Mouse (Mus musculus) urinary bladder, postnatal 10 days (tissue): ENCODE data around the gene Atg16l2.

Experiments
- DNase-seq: peaks from one replicate; pipeline ENCODE4 v3.0.0; 2022; ENCODE audit warnings: low spot score

Gene Atg16l2

GRCm38 (mm10) chr7:101292086-101292485 lies 10.0 kb downstream of the Atg16l2 start:
- DNase-seq = no peak

GRCm38 (mm10) chr7:101291641-101292040 lies 10.4 kb downstream of the Atg16l2 start:
- DNase-seq = no peak

GRCm38 (mm10) chr7:101291211-101291610 lies 10.8 kb downstream of the Atg16l2 start:
- no peak for DNase-seq

- no peak for DNase-seq
These were observed 11.7 kb downstream of the Atg16l2 start for GRCm38 (mm10) chr7:101290401-101290800.

- DNase-seq = no peak
These were observed 13.6 kb downstream of the Atg16l2 start for GRCm38 (mm10) chr7:101288436-101288835.

GRCm38 (mm10) chr7:101287820-101288219 lies 14.2 kb downstream of the Atg16l2 start:
- DNase-seq = no peak

GRCm38 (mm10) chr7:101286891-101287290 lies 15.2 kb downstream of the Atg16l2 start:
- no peak for DNase-seq

- DNase-seq = no peak
These were observed 17.5 kb downstream of the Atg16l2 start for GRCm38 (mm10) chr7:101284504-101284903.

- DNase-seq = no peak
These were observed 19.3 kb downstream of the Atg16l2 start for GRCm38 (mm10) chr7:101282721-101283120.

GRCm38 (mm10) chr7:101272466-101273160 lies 29.4 kb downstream of the Atg16l2 start:
- DNase-seq = no peak

GRCm38 (mm10) chr7:101271602-101272001 lies 30.4 kb downstream of the Atg16l2 start:
- no peak for DNase-seq

- no peak for DNase-seq
These were observed 34.4 kb downstream of the Atg16l2 start for GRCm38 (mm10) chr7:101267457-101268259.

GRCm38 (mm10) chr7:101263511-101263910 lies 38.5 kb downstream of the Atg16l2 start:
- DNase-seq = no peak

GRCm38 (mm10) chr7:101261941-101262546 lies 40.0 kb downstream of the Atg16l2 start:
- DNase-seq = no peak

- no peak for DNase-seq
These were observed 43.6 kb downstream of the Atg16l2 start for GRCm38 (mm10) chr7:101258482-101258881.

- DNase-seq = no peak
These were observed 49.0 kb downstream of the Atg16l2 start for GRCm38 (mm10) chr7:101253071-101253470.

GRCm38 (mm10) chr7:101249173-101249572 lies 52.9 kb downstream of the Atg16l2 start:
- DNase-seq = no peak

- no peak for DNase-seq
These were observed 53.3 kb downstream of the Atg16l2 start for GRCm38 (mm10) chr7:101248760-101249159.

- no peak for DNase-seq
These were observed 65.2 kb downstream of the Atg16l2 start for GRCm38 (mm10) chr7:101236712-101237473.

- DNase-seq = no peak
These were observed 69.3 kb downstream of the Atg16l2 start for GRCm38 (mm10) chr7:101232716-101233115.

GRCm38 (mm10) chr7:101231458-101231857 lies 70.6 kb downstream of the Atg16l2 start:
- no peak for DNase-seq

GRCm38 (mm10) chr7:101229336-101229735 lies 72.7 kb downstream of the Atg16l2 start:
- DNase-seq = no peak
